Mouse (Mus musculus): ENCODE measurements around the gene Apex2.
A peak's percentile ranks its signal among the peaks of the same experiment; 100 is the strongest.
"Not testable (repeated sequence)": the region's sequence is repeated elsewhere in the genome, so short reads cannot be mapped to it uniquely, and the experiment has no call there.

The Apex2 gene

GRCm38 (mm10) chrX:150487811-150488210 lies 101.9 kb downstream of the Apex2 start:
- not testable (repeated sequence) for DNase-seq (ENCODE audit: low spot score)

GRCm38 (mm10) chrX:150486314-150487030 lies 103.2 kb downstream of the Apex2 start:
- DNase-seq (ENCODE audit: low spot score) = not testable (repeated sequence)

- peak; percentile 83 for DNase-seq (ENCODE audit: low spot score)
Observed at GRCm38 (mm10) chrX:150477854-150478780, 111.6 kb downstream of the Apex2 start.

- DNase-seq (ENCODE audit: low spot score) = no peak
Observed at GRCm38 (mm10) chrX:150471416-150471815, 118.3 kb downstream of the Apex2 start.
